Mouse (Mus musculus): ENCODE results near the gene Eif4b. TPM values are rescaled to one million over a fixed set of nuclear protein-coding genes. Genes with fewer than 3 reads are reported as not detected.

The Eif4b gene
- polyA plus RNA-seq, 1 experiment from 2014 or later: 32.2 TPM

GRCm38 (mm10) chr15:102107689-102108573 lies 34.4 kb downstream of the Eif4b start:
- no peak for ATAC-seq
- Histone ChIP-seq H3K4me1 (ENCODE audit: insufficient read depth) (peaks cover 40% of the 10 kb centered on the region), H3K27me3 (ENCODE audit: insufficient read depth, low read length) (0 out of 2 replicates have a peak, but pooled peaks cover 8% of the 10 kb centered on the region), H3K36me3 (replicated peaks; ENCODE audit: insufficient read depth, low read length) (peaks cover 24% of the 10 kb centered on the region), H3K27ac (ENCODE audit: low read depth) (no peak overlapping the region; the same call in 1 of the 2 replicates), H3K4me3 (ENCODE audit: low read depth, low read length) (no peak overlapping the region), H3K9me3 (ENCODE audit: low read length) (no peaks in the 10 kb centered on the region), H3K9ac (replicated peaks) (no peak overlapping the region), H3K4me2 (ENCODE audit: low read depth, low read length) (0 out of 2 replicates have a peak overlapping the region, but pooled peaks have one; percentile 64)
- 43% methylated on average over 13 of the region's 13 CpGs for WGBS (ENCODE audit: insufficient replicate concordance)
- peak; percentile 78 for DNase-seq
- TF ChIP-seq EP300 (IDR thresholded peaks at IDR 0.05; ENCODE audit: low read depth) (no peak), CTCF (IDR thresholded peaks at IDR 0.05; ENCODE audit: low read depth) (peak; percentile 84)

- Histone ChIP-seq H3K9me3 (ENCODE audit: low read length) (no peaks in the 10 kb centered on the region), H3K4me3 (ENCODE audit: low read depth, low read length) (no peak overlapping the region), H3K27ac (ENCODE audit: low read depth) (no peak overlapping the region; the same call in 1 of the 2 replicates), H3K27me3 (ENCODE audit: insufficient read depth, low read length) (0 out of 2 replicates have a peak, but pooled peaks cover 8% of the 10 kb centered on the region), H3K36me3 (replicated peaks; ENCODE audit: insufficient read depth, low read length) (peaks cover 24% of the 10 kb centered on the region), H3K4me2 (ENCODE audit: low read depth, low read length) (no peak overlapping the region), H3K9ac (replicated peaks) (no peak overlapping the region), H3K4me1 (ENCODE audit: insufficient read depth) (peaks cover 31% of the 10 kb centered on the region)
- peak; percentile 76 for DNase-seq
- ATAC-seq: no peak
- 49% methylated on average over 18 of the region's 18 CpGs for WGBS (ENCODE audit: insufficient replicate concordance)
- no peak for TF ChIP-seq EP300 (IDR thresholded peaks at IDR 0.05; ENCODE audit: low read depth)
- TF ChIP-seq CTCF (IDR thresholded peaks at IDR 0.05; ENCODE audit: low read depth): peak; percentile 80
These were observed 35.3 kb downstream of the Eif4b start for GRCm38 (mm10) chr15:102108651-102109525.

- Histone ChIP-seq H3K4me2 (ENCODE audit: low read depth, low read length) (no peak overlapping the region), H3K4me1 (ENCODE audit: insufficient read depth) (peaks cover 22% of the 10 kb centered on the region), H3K36me3 (replicated peaks; ENCODE audit: insufficient read depth, low read length) (peaks cover 33% of the 10 kb centered on the region), H3K9me3 (ENCODE audit: low read length) (no peaks in the 10 kb centered on the region), H3K27ac (ENCODE audit: low read depth) (no peak overlapping the region), H3K27me3 (ENCODE audit: insufficient read depth, low read length) (0 out of 2 replicates have a peak, but pooled peaks cover 8% of the 10 kb centered on the region), H3K4me3 (ENCODE audit: low read depth, low read length) (no peak overlapping the region), H3K9ac (replicated peaks) (no peak overlapping the region)
- TF ChIP-seq EP300 (IDR thresholded peaks at IDR 0.05; ENCODE audit: low read depth): no peak
- TF ChIP-seq CTCF (IDR thresholded peaks at IDR 0.05; ENCODE audit: low read depth): no peak
- WGBS (ENCODE audit: insufficient replicate concordance): 78% methylated on average over 7 of the region's 7 CpGs
- no peak for DNase-seq
- ATAC-seq: no peak
These were observed 36.7 kb downstream of the Eif4b start for GRCm38 (mm10) chr15:102110271-102110670.

GRCm38 (mm10) chr15:102110701-102111494 lies 37.3 kb downstream of the Eif4b start:
- Histone ChIP-seq H3K4me3 (ENCODE audit: low read depth, low read length) (no peak overlapping the region), H3K4me2 (ENCODE audit: low read depth, low read length) (no peak overlapping the region), H3K4me1 (ENCODE audit: insufficient read depth) (peaks cover 16% of the 10 kb centered on the region), H3K27ac (ENCODE audit: low read depth) (no peak overlapping the region), H3K36me3 (replicated peaks; ENCODE audit: insufficient read depth, low read length) (peaks cover 36% of the 10 kb centered on the region), H3K9me3 (ENCODE audit: low read length) (no peaks in the 10 kb centered on the region), H3K9ac (replicated peaks) (no peak overlapping the region), H3K27me3 (ENCODE audit: insufficient read depth, low read length) (0 out of 2 replicates have a peak, but pooled peaks cover 6% of the 10 kb centered on the region)
- DNase-seq (no peak), ATAC-seq (no peak)
- WGBS (ENCODE audit: insufficient replicate concordance): 66% methylated on average over 29 of the region's 29 CpGs
- TF ChIP-seq CTCF (IDR thresholded peaks at IDR 0.05; ENCODE audit: low read depth): no peak
- TF ChIP-seq EP300 (IDR thresholded peaks at IDR 0.05; ENCODE audit: low read depth): no peak

- no peak overlapping the region for H3K4me2 ChIP-seq (ENCODE audit: low read depth, low read length)
- H3K27ac ChIP-seq (ENCODE audit: low read depth): no peak overlapping the region
- TF ChIP-seq EP300 (IDR thresholded peaks at IDR 0.05; ENCODE audit: low read depth) (no peak), CTCF (IDR thresholded peaks at IDR 0.05; ENCODE audit: low read depth) (no peak)
- H3K4me1 ChIP-seq (ENCODE audit: insufficient read depth): peaks cover 10% of the 10 kb centered on the region
- DNase-seq (no peak), ATAC-seq (no peak)
- H3K36me3 ChIP-seq (replicated peaks; ENCODE audit: insufficient read depth, low read length): peaks cover 40% of the 10 kb centered on the region
- 0 out of 2 replicates have a peak, but pooled peaks cover under 1% of the 10 kb centered on the region for H3K27me3 ChIP-seq (ENCODE audit: insufficient read depth, low read length)
- no peak overlapping the region for H3K4me3 ChIP-seq (ENCODE audit: low read depth, low read length)
- no peaks in the 10 kb centered on the region for H3K9me3 ChIP-seq (ENCODE audit: low read length)
- no peak overlapping the region for H3K9ac ChIP-seq (replicated peaks)
- 70% methylated on average over 11 of the region's 11 CpGs for WGBS (ENCODE audit: insufficient replicate concordance)
These were observed 37.9 kb downstream of the Eif4b start for GRCm38 (mm10) chr15:102111495-102111829.

All from liver, postnatal 0 days (tissue).